Mouse (Mus musculus): ENCODE measurements around the gene Yif1b.

The Yif1b gene

DNA sequence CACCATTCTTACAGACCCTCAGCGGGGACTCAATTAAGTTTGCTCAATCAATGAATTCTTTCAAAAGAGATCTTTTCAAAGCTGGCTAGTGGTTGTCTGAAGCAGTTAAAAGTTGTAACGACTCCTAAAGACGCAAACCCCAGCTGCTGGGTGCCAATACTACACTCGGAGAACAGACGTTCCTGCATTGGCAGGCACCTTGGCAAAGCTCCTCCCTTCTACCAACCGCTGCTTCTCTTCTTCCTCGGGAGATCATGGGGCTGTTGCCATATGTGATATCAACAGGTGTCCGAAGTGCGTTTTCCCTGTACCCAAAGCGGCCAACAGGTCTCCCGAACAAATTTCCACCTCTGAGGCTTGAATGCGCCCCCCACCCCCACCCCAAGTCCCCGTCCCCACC lies 42.7 kb downstream of the Yif1b start:
- DNase-seq (ENCODE audit: low spot score in 2 of 2), result no peak

DNA sequence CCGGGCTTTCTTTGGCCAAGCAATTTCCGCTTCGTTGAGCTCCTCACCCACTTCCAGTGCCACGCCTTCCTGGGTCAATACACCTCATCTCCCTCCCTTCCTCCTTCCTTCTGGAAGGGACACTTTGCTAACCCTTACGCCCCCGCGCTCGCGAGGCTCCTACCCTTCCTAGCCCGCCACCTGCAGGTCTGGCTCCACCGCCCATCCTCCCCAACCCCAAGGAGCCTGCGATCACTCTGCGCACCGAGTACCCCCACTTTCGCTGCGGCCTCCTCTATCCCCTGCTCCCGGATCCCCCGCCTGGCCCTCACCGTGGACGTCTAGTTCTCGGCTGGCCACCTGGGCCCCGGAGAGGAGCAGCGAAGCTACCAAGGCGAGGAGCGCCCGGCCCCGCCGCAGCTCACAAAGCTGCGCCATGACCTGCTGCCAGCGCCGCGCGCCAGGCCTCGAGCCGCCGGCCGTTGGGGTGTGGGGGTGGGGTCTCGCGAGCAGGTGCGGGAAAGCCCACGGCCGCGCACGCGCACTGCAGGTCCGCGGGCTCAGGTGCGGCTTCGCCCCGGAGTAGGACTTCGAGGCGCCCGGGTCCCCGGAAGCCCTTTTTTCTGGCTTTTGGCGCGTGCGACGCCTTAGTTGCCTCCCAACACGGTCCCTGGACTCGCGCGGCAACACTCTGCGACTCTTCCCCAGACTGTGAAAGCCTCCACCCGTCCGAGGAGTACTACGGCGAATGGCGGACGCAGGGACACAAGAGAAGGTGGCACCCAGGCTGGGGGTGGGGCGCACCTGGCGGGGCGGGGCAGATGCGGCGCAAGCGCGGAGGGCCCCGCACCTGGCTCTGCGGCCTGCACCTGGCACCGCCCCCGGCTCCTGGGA lies 43.3 kb downstream of the Yif1b start, which contains the start of gene Spint2:
Gene Spint2, minus strand, starts transcription at position 712 of the 873 bp plus-strand sequence.
- DNase-seq (ENCODE audit: low spot score in 2 of 2), result no peak

DNA sequence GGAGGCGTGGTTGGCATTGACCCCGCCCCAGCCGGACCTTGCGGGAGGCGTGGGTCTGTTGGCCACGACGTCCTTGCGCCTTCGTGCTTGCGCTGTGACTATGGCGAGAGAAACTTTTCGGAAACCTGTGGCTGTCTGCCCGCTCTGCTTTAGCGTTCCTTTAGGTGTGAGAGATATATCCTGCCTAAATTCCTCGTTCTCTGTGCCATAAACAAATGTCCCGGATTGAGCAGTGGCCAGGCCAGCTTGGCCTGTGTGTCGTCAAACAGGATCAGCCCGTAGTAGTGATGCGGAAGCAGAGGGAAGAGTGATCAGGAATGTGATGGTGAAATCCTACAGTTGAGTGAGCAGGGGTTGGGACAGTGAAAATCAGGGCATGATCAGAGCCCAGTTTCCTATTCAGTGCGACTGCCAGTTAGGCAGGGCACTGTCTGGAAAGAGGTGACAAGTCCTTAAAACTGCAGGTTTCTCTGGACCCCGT lies 44.0 kb downstream of the Yif1b start:
- DNase-seq (ENCODE audit: low spot score in 2 of 2), result no peak

DNA sequence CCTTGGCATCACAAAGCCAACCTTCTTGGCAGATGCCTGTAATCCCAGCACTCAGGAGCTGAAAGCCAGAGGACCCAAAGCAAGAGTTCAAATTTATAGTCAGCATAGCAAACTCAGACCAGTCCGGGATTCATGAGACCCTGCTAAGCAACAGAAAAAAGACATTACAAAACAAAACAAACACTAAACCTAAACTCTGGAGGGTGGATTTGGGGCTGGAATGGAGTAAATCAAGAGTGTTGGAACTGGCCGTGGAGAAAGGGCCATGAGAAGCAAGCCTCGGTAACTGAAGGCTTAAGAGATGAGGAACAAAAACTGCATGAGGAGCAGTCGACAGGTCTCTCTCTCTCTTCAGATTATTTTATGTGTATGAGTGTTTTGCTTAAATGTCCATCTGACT lies 45.7 kb downstream of the Yif1b start:
- no peak for DNase-seq (ENCODE audit: low spot score in 2 of 2)

DNA sequence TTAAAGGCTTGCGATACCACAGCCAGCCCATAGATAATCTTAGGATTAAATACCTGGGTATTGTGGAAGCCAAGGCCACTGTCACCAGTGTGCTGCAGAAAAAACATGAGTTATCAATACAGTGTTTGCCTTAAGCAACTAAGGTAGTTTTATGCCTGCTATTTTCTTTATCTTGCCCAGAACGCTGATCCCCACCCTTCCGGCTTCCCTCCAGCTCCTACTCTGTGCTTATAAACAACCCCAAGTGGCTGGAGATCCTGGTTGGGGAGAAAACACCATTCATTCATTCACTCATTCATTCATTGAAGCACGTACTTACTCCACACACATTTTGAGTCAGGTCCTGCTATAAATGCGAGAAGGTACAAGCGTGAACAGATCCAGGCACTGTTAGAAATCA lies 46.4 kb downstream of the Yif1b start:
- no peak for DNase-seq (ENCODE audit: low spot score in 2 of 2)

DNA sequence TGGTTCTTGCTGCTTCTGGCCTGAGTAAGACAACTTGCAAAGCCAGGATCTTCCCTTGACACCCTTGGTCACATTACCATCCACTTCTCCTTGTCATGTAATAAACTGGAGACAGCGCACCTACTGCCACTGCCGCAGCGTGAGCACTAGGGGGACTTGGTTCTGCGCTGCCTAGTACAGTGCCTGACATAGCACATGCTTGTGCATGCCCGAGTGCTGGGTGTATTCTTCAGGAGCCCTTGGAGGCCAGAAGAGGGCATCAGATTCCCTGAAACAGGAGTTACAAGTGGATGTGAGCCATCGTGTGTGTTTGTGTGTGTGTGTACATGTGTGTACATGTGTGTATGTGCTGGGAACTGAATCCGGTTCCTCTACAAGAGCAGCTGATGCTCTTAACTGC lies 49.4 kb downstream of the Yif1b start:
- no peak for DNase-seq (ENCODE audit: low spot score in 2 of 2)

DNA sequence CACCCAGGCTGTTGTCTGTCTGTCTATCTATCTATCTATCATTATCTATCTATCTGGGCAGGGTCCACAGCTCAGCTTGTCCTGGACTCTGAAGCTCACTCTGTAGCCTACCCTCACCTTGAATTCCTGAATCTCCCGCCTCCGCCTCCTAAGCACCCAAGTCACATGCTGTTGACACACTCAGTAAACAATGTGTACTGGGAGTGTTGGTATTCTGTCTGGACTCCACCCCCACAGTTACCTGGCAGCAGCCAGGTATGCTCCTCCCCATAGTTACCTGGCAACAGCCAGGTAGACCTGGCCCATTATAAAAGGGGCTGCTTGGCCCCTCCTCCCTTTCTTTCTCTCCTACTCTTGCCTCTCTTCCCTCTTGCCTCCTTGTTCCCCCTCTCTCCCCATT lies 50.0 kb downstream of the Yif1b start:
- no peak for DNase-seq (ENCODE audit: low spot score in 2 of 2)

DNA sequence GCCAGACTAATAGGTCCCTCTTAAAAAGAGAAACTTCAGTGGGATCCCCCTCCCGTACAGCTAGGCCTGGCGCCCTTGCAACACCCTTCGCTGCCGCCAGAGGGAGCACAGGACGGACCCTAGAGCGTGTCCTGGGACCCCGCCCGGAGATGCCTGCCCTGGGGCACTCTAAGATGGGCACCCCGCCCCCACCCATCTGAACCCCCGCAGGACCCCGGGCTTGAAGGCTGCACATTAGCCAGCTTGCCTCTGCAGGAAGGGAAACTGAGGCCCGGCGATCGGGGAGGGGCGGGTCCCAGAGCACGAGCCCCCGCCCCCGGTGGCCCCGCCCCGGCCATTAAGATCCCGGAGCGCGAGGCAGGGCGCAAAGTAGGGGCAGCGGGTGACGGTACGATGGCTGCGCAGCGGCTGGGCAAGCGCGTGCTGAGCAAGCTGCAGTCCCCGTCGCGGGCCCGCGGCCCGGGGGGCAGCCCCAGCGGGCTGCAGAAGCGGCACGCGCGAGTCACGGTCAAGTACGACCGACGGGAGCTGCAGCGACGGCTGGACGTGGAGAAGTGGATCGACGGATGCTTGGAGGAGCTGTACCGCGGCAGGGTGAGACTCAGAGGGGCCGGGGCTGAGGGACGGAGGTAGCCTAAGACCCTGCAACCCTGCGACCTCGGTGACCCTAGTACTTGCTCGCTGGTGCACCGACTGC lies 51.0 kb downstream of the Yif1b start, which contains the start of gene Ppp1r14a:
Gene Ppp1r14a, plus strand, starts transcription at position 367 of the 697 bp plus-strand sequence.
- DNase-seq (ENCODE audit: low spot score in 2 of 2), result no peak

DNA sequence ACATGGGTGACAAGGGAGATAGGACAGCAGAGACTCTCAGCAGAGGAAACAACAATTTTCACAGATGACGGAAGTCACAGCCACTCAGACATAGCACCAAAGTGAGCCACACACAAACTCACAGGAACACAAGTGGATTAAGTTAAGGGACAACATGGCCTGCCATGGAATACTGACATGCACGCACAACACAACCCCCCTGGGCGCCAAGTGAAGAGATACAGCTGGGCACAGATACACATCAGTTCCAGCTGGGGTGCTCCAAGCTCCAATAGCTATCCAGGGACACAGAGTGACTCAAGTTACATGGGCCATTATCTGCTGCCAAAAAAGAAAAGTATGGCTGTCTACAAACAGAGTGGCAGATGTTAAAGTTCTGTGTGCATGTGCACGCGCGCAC lies 51.7 kb downstream of the Yif1b start:
- DNase-seq (ENCODE audit: low spot score in 2 of 2), result no peak

DNA sequence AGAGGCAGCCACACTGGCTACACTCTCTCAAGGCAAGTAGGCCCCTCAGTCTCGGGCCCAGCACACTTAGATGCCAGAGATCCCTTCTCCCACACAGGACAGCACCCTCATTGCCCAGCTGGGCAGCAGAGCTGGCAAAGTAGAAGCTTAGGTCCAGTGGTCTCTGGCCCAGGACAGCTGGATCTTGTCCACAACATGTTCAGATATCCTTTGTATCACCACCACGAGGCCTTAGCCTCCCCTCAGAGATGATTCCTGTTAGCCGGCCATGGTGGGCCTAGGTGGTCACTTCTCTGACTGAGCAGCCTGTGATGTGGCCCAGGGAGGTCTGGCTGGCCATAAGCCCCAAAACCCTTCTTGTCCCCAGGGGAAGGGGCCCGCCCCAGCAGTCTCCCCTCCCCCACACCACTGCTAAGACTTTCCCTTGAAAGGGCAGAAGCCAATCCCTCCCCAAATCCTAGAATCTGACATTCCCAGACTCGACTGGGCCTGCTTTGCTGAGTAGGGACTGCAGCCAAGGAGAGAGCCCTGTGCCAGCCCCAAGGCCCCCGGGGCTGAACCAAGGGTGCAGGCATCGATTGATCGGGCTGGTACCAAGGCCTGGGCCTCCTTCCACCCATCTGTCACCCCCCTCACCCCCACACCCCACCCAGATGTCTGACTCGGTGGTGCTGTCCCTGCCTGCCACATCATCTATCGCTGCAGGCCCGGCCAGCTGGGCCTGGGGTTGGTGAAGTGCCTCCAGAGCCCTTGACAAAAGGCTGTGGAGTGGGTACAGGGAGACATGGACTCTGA lies 52.8 kb downstream of the Yif1b start:
- DNase-seq (ENCODE audit: low spot score in 2 of 2), result no peak

DNA sequence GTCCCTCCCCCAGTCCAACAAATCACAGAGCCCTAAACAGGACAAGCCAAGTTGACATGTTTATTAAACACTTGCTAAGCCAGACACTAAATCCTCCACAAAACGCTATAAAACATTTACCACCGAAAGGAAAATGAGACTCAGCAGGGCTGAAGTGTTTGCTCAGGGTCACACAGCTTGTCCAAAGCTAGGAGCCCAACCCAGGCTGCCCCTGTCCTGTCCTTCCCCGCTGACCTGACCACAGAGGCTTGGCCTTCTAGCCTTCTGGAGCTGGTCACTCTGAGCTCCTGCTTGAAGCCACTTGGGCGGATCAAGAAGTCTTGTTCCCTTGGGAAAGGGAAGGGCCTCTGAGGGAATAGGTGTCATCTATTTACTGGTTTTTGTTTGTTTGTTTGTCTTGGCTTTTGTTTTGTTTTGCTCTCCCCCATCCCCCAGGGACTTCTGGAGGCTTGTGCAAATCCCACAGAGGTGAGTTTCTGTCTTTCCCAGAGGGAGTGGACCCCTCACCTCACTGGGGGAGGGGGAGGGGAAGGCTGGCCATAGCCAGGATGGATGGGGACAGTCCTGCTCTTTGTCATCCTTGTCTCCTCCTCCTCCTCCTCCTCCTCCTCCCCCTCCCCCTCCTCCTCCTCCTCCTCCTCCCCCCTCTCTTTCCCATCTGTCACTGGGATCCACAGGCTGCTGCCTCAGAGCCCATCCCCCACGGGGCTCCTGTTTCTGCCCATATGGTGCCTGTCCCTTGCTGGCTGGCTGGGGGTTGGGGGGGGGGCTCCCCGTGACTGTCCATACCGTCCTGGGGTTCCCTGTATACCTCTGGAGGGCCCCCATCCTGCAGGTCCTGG lies 53.7 kb downstream of the Yif1b start:
- DNase-seq (ENCODE audit: low spot score in 2 of 2), result no peak

DNA sequence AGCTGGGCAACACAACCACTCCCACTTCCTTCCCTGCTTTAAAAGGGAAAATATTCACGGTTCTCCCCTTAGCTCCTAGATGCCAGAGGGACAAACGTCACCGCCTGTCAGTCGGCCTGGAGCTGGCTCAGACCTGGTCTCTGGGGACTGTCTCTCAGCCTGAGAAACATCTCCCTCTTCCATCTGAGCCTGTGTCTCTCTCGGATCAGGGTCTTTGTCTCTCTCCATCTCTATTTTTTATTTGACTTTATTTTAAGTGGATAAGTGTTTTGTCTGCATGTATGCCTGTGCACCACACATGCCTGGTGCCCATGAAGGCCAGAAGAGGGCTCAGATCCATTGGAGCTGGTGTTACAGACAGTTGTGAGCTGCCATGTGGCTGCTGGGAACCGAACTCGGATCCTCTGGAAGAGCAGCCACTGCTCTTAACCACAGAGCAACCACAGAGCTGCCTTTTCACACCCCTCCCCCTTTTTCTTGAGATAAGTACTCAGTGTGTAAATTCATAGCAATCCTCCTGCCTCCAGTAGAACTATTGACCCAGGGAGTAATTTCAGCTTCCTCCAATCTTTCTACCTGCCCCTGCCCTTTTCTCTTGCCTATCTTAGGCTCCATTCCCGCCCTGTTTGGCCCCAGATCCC lies 54.4 kb downstream of the Yif1b start:
- no peak for DNase-seq (ENCODE audit: low spot score in 2 of 2)

DNA sequence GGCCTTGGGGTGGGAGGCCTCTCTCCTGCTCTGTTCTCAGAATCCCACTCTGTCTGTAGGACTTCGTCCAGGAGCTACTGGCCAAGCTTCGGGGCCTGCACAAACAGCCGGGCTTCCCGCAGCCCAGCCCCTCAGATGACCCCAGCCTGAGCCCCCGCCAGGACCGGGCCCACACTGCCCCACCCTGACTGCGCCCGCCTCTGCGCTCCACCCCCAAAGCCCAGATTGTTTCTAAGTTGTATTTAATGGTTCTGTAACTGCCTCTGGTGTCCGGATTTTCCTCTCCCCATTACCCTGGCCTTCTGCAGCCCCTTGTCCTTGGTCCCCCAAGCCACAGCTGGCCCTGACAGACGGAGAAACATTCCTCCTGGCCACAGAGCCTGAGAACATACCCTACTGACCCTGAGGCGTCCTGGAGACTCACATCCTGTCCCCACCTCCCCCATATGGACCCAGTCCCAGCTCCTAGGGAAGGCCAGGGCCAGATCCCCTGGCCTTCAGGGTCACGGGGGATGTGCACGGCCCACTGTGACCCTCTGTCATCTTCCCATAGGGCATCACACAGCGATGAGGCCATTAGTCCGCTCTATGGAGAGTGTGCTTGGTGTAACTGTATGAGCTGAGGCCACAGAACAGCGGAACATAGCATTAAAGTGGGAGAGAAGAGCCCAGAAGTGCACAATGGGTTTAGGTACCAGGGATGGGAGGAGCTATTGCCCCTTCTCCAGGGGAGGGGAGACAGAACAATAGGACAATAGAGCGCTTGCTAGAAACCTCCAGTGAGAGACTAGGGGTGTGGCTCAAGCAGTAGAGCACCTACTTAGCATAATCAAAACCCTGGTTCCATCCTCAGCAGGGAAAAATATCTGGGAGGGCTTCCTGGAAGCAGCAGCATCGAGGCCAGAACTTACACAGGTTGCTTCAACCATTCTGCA lies 55.3 kb downstream of the Yif1b start:
- DNase-seq (ENCODE audit: low spot score in 2 of 2), result no peak

DNA sequence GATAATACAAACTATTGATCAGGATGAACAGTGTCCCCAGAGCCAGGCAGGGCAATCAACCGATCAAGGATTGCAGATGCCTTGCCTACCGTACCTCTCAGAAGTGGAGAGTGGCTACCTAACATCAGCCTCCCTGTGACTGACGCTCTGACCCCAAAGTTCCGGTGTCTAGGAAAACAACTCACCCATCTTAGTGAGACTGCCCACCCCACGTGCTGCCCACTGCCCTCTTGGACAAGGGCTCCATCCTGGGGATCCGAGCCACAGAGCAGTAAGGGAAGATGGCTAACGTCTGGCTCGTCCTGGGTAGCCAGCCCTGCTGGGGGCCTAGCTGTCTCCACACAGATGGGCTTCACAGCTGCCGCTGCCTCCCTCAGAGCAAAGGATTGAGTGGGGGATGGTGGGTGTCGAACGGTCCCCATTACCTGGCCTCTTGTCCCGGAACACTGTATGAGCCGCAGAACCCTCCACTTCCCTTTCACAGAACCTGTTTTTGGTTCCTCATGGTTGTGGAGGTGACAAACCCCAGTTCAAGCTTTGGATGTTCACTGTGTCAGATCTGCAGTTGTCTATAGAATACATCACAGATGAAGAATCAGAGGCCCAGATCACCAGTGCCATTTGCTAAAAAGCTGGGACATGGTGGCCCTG lies 56.1 kb downstream of the Yif1b start:
- no peak for DNase-seq (ENCODE audit: low spot score in 2 of 2)

DNA sequence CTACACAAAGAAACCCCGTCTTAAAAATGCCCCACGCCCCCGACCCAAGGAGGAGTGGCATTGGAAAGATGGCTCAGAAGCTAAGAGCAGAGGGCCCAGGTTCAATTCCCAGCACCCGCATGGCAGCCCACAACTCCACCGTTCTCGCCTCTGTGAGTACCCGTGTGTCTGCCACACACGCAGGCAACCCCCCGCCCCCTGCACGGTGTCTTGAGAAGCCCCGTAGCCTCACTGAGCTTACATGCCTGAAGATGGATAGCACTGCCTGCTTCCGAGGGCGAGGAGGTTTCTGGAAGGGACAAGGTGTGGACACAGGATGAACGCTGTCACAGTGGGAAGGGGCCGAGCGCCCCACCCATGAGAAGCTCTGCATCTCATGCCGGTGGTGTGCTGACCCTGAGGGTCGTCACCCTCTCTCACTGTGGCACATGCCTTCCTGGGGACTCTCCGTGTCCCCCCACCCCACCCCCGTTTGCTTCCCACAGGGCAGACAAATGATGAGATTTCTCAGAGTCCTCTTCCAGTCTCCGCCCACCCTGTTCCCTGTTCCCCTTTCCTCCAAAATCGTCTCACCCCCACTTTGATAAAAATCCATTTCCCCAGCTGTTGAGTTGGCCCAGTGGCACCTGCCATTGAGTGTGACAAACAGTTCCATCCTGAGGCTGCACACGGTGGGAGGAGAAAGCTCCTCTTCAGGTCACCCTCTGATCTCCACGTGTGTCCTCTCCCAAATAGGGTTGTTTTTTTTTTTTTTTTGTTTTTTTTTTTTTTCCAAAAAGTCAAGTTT lies 57.9 kb downstream of the Yif1b start:
- DNase-seq (ENCODE audit: low spot score in 2 of 2), result no peak

DNA sequence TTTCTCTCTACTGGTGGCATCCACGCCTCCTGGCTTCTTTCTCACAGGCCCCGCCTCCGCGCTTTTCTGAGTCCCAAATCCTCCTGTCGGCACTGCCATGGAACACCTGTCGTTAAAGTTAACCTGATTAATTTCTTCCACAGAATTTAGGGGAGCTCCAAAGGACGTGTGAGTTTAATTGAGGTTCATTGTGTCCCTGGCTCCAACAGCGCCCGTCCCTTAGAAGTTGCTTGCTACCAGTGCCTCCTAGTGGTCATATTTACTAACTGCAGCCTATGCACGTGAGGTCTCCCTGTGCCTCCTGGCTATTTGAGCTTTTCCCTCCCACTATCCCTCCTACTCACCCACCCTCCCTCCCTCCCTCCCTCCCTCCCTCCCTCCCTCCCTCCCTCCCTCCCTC lies 58.9 kb downstream of the Yif1b start:
- DNase-seq (ENCODE audit: low spot score in 2 of 2), result no peak
